9 mouse cellular contexts compared by ENCODE assay signal in the genomic region with DNA sequence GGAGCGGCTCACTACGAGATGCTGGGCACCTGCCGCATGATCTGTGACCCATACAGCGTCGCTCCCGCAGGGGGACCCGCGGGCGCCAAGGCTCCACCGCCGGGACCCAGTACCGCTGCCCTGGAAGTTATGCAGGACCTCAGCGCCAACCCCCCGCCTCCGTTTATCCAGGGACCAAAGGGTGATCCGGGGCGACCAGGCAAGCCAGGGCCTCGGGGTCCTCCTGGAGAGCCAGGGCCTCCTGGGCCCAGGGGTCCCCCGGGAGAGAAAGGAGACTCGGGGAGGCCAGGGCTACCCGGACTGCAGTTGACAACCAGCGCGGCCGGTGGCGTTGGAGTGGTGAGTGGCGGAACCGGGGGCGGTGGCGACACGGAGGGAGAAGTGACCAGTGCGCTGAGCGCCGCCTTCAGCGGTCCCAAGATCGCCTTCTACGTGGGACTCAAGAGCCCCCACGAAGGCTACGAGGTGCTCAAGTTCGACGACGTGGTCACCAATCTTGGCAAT. TPM values are rescaled to one million over a fixed set of nuclear protein-coding genes. Genes with fewer than 3 reads are reported as not detected.
DNase-seq lines count a peak whose midpoint lies in the region; ATAC-seq and TF ChIP-seq lines count a peak whose summit lies in the region.
"Had no signal": no experiment of that assay in that cellular context is flagged by ENCODE, and none has a peak within 500 bp of the region (broad histone marks: within the 10 kb centered on the region; RNA-seq: fewer than 3 reads in every experiment).

No protein-coding gene starts in this region.

- peak overlapping the region; percentile 39 for H3K4me3 ChIP-seq in heart, embryonic 15.5 days
- peak overlapping the region; percentile 27; the same call in 1 of the 2 replicates for H3K4me3 ChIP-seq in cortical plate, adult 2 months (ENCODE audit: insufficient read depth, low read length)
- H3K4me3 ChIP-seq in forebrain, postnatal 0 days (ENCODE audit: low read depth, low read length), result peak overlapping the region; percentile 40
- H3K4me3 ChIP-seq in midbrain, embryonic 12.5 days, result peak overlapping the region; percentile 39

- no peak for ATAC-seq in heart, embryonic 15.5 days (replicated peaks; ENCODE audit: insufficient number of reproducible peaks, insufficient read depth, low FRiP score, low read depth)
- ATAC-seq in forebrain, postnatal 0 days, result 0 out of 2 replicates have a peak, but pooled peaks have one; percentile 3
- 0 out of 2 replicates have a peak, but pooled peaks have one; percentile 17 for ATAC-seq in midbrain, embryonic 12.5 days (ENCODE audit: low FRiP score, low read depth)
- ATAC-seq in CD4-positive, CD25-positive, alpha-beta regulatory T cell, adult 4 months, result no peak
- ATAC-seq: Patski had no signal

- H3K27ac ChIP-seq in heart, embryonic 15.5 days, result no peak overlapping the region
- no peak overlapping the region for H3K27ac ChIP-seq in cortical plate, adult 2 months (ENCODE audit: insufficient read depth, low read length)
- no peak overlapping the region for H3K27ac ChIP-seq in forebrain, postnatal 0 days (ENCODE audit: low read depth, low read length)
- H3K27ac ChIP-seq in midbrain, embryonic 12.5 days (replicated peaks), result no peak overlapping the region

- no peaks in the 10 kb centered on the region for H3K9me3 ChIP-seq in heart, embryonic 15.5 days (replicated peaks)
- no peaks in the 10 kb centered on the region for H3K9me3 ChIP-seq in forebrain, postnatal 0 days (ENCODE audit: low read length)
- H3K9me3 ChIP-seq in midbrain, embryonic 12.5 days, result no peaks in the 10 kb centered on the region

- no peaks in the 10 kb centered on the region for H3K36me3 ChIP-seq in heart, embryonic 15.5 days
- no peaks in the 10 kb centered on the region for H3K36me3 ChIP-seq in forebrain, postnatal 0 days (ENCODE audit: insufficient read depth)
- H3K36me3 ChIP-seq in midbrain, embryonic 12.5 days, result no peaks in the 10 kb centered on the region

- TF ChIP-seq POLR2A in cortical plate, adult 2 months (IDR thresholded peaks at IDR 0.05; ENCODE audit: extremely low read depth, insufficient read depth, low read length), result no peak

- DNase-seq in heart, adult 8-10 months (ENCODE audit: low spot score), result no peak
- DNase-seq in forebrain, postnatal 0 days, result no peak
- DNase-seq in MN1 (ENCODE audit: low spot score), result no peak
- no peak for DNase-seq in layer of hippocampus, adult 9-10 months (ENCODE audit: low spot score)

- under 1% methylated on average over 41 of the region's 41 CpGs for WGBS in heart, embryonic 15.5 days
- WGBS in forebrain, postnatal 0 days, result 5% methylated on average over 35 of the region's 41 CpGs
- 1% methylated on average over 39 of the region's 41 CpGs for WGBS in midbrain, embryonic 12.5 days

- H3K9ac ChIP-seq in heart, embryonic 15.5 days, result no peak overlapping the region
- no peak overlapping the region for H3K9ac ChIP-seq in forebrain, postnatal 0 days
- no peak overlapping the region for H3K9ac ChIP-seq in midbrain, embryonic 12.5 days (replicated peaks)

- peaks cover 95% of the 10 kb centered on the region for H3K27me3 ChIP-seq in heart, embryonic 15.5 days
- H3K27me3 ChIP-seq in forebrain, postnatal 0 days (ENCODE audit: insufficient read depth, low read length), result peaks cover 71% of the 10 kb centered on the region
- peaks cover 93% of the 10 kb centered on the region for H3K27me3 ChIP-seq in midbrain, embryonic 12.5 days

- TF ChIP-seq CTCF in cortical plate, adult 2 months (IDR thresholded peaks at IDR 0.05; ENCODE audit: extremely low read depth, insufficient read depth, low read length), result no peak
- TF ChIP-seq CTCF in forebrain, postnatal 0 days (IDR thresholded peaks at IDR 0.05; ENCODE audit: low read depth), result no peak; the same call in 1 of the 2 replicates

- peaks cover 27% of the 10 kb centered on the region for H3K4me1 ChIP-seq in heart, embryonic 15.5 days (replicated peaks)
- no peaks in the 10 kb centered on the region for H3K4me1 ChIP-seq in cortical plate, adult 2 months (ENCODE audit: control insufficient read depth, insufficient read depth, low read length)
- peaks cover 7% of the 10 kb centered on the region; the same call in 1 of the 2 replicates for H3K4me1 ChIP-seq in forebrain, postnatal 0 days (ENCODE audit: insufficient read depth)
- H3K4me1 ChIP-seq in midbrain, embryonic 12.5 days, result peaks cover 34% of the 10 kb centered on the region

- peak overlapping the region; percentile 62 for H3K4me2 ChIP-seq in heart, embryonic 15.5 days
- peak overlapping the region; percentile 63 for H3K4me2 ChIP-seq in forebrain, postnatal 0 days (ENCODE audit: low read depth)
- H3K4me2 ChIP-seq in midbrain, embryonic 12.5 days (replicated peaks), result peak overlapping the region; percentile 61

RNA-seq across cellular contexts. Expression of a gene that starts 0.8 kb away (rescaled TPM):
- polyA plus RNA-seq in heart, embryonic 15.5 days (2015; fragmentation: Nextera tagmentation; extraction: Ambion mirVana), result 0.06 TPM in 1 of 2 replicates, not detected in the other
- under 1 TPM in 1 of 4 experiments, not detected in 3; 0.14 TPM for total RNA-seq in heart, adult 8-10 months (2022)
- 2.7 and 11.9 TPM in 2 replicates for polyA plus RNA-seq in cortical plate, adult 2 months (2012; rRNA removed)
- 3.0 and 3.5 TPM in 2 replicates for total RNA-seq in forebrain, postnatal 0 days (2014; rRNA removed)
- 1.5 and 3.0 TPM in 2 replicates for polyA plus RNA-seq in forebrain, postnatal 0 days (2015; fragmentation: Nextera tagmentation; extraction: Ambion mirVana)
- polyA plus RNA-seq in midbrain, embryonic 12.5 days (2016; fragmentation: Nextera tagmentation; extraction: Ambion mirVana), result 2.8 and 3.4 TPM in 2 replicates
- not detected for polyA plus RNA-seq in CD4-positive, CD25-positive, alpha-beta regulatory T cell, adult 4 months (2017; shearing (Covaris generic))
- polyA plus RNA-seq: Patski had no signal

Comparison
In these comparisons a context has a peak if more than half of its experiments do, and no peak if none do; other contexts are left out.
1. ATAC-seq: peak in forebrain, postnatal 0 days (single experiment) and midbrain, embryonic 12.5 days (single experiment); none in heart, embryonic 15.5 days (single experiment) and CD4-positive, CD25-positive, alpha-beta regulatory T cell, adult 4 months (single experiment).
2. Peak in every context shown above with its lines, with median percentiles within 50 percentile points of each other: H3K4me2 ChIP-seq and H3K4me3 ChIP-seq.